Mouse (Mus musculus): Measurements from ENCODE around the gene Plch1.

DNA sequence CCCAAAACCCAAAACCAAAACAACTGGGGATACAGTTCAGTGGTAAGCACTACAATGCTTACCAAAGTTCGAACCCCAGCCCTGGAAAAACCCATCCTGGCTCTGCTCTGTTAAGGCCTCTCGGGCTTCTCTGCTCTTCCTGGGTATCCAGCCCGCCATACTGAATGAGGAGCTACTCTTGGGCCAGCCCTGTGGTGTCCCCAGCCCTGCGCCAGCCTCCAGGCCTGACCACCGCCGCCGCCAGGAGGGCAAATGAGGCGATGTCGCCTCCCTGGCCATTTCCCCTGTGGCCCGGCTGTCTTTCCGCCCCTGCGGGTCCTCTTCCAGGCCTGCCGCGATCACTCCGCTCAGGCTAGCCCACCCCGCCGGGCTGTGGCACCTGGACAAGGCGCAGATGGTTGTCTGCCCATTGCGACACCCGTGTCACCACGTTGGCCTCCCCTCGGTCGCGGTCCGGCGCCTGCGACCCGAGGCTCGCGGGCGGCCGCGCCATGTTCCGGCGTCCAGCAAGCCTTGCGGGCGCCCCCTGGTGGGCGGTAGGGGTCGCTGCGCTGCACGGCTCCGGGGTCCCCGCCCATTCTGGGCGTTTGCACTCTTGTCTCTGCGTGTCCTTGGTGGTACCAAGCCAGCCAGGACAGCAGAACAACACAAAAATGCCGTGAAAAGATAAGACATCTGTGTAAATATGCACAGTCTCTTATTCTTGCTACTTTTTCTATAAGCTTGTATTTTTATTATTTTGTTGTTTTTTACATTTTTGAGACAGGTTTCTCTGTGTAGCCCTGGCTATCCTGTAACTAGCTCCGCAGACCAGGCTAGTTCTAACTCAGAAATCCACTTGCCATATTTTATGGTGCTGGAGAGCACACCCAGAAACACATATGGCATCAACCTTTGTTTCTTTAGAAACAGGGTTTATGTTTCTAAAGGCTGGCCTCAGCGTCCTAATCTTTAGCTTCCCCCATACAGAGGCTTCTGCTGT lies 29.9 kb upstream of the Plch1 start, which contains the start of gene E130311K13Rik:
- TF ChIP-seq POLR2A (IDR thresholded peaks at IDR 0.05; ENCODE audit: borderline replicate concordance, control insufficient read depth, low read depth, low read length) (peak; percentile 59; the same call in 1 of the 2 replicates), CTCF (IDR thresholded peaks at IDR 0.05; ENCODE audit: control insufficient read depth, insufficient read depth, low read length) (peak; percentile 68)
